Mouse (Mus musculus) olfactory bulb, adult 2 months (tissue): Measurements from ENCODE around the gene Zbtb12.
"Not testable (repeated sequence)": the region's sequence is repeated elsewhere in the genome, so short reads cannot be mapped to it uniquely, and the experiment has no call there.

Source experiments
- CTCF ChIP-seq: fragments of 200-500 bp; IDR thresholded peaks from 2 replicates; pipeline ENCODE4 v1.5.1; 2012; ENCODE audit warnings: low read depth, mild to moderate bottlenecking, low read length, moderate library complexity; ENCODE audit not compliant: insufficient read depth
- POLR2A ChIP-seq: fragments of 200-500 bp; IDR thresholded peaks from 2 replicates; pipeline ENCODE4 v1.6.1; 2012; ENCODE audit warnings: mild to moderate bottlenecking, low read depth, low read length, moderate library complexity; ENCODE audit not compliant: insufficient read depth

DNA sequence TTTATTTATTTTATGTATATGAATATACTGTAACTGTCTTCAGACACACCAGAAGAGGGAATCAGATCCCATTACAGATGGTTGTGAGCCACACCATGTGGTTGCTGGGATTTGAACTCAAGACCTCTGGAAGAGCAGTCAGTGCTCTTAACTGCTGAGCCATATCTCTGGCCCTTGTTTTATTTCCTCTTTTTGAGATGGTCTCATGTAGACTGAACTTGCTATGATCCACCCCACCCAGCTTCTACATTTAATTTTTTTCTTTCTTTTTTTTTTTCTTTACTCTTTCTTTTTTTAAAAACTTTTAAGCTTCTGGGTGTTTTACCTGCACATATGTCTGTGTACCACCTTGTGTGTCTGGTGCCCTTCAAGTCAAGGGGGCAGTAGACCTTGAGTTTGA is 21.5 kb downstream of the Zbtb12 start:
- TF ChIP-seq CTCF, POLR2A: not testable (repeated sequence)
